Mouse (Mus musculus) G1E (cell line): ENCODE measurements around the gene Yod1. TPM values are rescaled to one million over a fixed set of nuclear protein-coding genes. Genes with fewer than 3 reads are reported as not detected.

ENCODE experiments used
- ATAC-seq: 2 replicates; pipeline ENCODE4 v1.8.0; 2016; ENCODE audit warnings: mild to moderate bottlenecking; ENCODE audit not compliant: insufficient number of reproducible peaks, poor library complexity, low FRiP score, severe bottlenecking; ENCODE audit errors: extremely low read depth
- DNase-seq: peaks from one replicate; pipeline ENCODE4 v3.0.0; 2012; ENCODE audit warnings: low spot score
- H3K27me3 ChIP-seq: 2 replicates; pipeline ENCODE4 v1.6.1; 2012; ENCODE audit warnings: mild to moderate bottlenecking, low read length, inconsistent platforms; ENCODE audit not compliant: insufficient read depth
- H3K36me3 ChIP-seq: replicated peaks from 2 replicates; pipeline ENCODE3; 2012; ENCODE audit warnings: mild to moderate bottlenecking, inconsistent platforms
- H3K4me1 ChIP-seq: 2 replicates; pipeline ENCODE4 v1.6.1; 2012; ENCODE audit warnings: low read depth, low read length, inconsistent platforms, mixed read lengths; ENCODE audit not compliant: insufficient read depth
- H3K4me3 ChIP-seq: 2 replicates; pipeline ENCODE4 v1.5.1; 2012; ENCODE audit warnings: low read depth, mild to moderate bottlenecking, inconsistent platforms, low read length, moderate library complexity, mixed read lengths
- H3K9me3 ChIP-seq: replicated peaks from 2 replicates; pipeline ENCODE4 v1.6.1; 2012; ENCODE audit warnings: inconsistent platforms
- CTCF ChIP-seq: IDR thresholded peaks from 2 replicates; pipeline ENCODE4 v1.5.1; 2012; ENCODE audit warnings: low read depth, low read length, inconsistent platforms, mixed read lengths
- GATA1 ChIP-seq: IDR thresholded peaks from 2 replicates; pipeline ENCODE4 v1.6.1; 2012; ENCODE audit warnings: borderline replicate concordance, low read length, inconsistent platforms, mixed read lengths
- GATA2 ChIP-seq: IDR thresholded peaks from 2 replicates; pipeline ENCODE4 v1.6.1; 2012; ENCODE audit warnings: low read depth, low read length, inconsistent platforms, borderline replicate concordance
- POLR2AphosphoS5 ChIP-seq: IDR thresholded peaks from 2 replicates; pipeline ENCODE4 v1.6.1; 2012; ENCODE audit warnings: low read depth, low read length, inconsistent platforms; ENCODE audit not compliant: insufficient replicate concordance
- TAL1 ChIP-seq: conservative IDR thresholded peaks from 2 replicates; pipeline ENCODE4 v1.6.1; 2012; ENCODE audit warnings: low read depth, low read length, inconsistent platforms, mixed read lengths
- polyA plus RNA-seq: library from polyadenylated mRNA; stranded (reverse); fragments of >175 nt; gene quantifications from 2 replicates; pipeline ENCODE4 v1.2.3, GENCODE M21; 2012
- total RNA-seq, 2 experiments: library from RNA; stranded (forward) in 1 of 2; stranded (reverse) in 1 of 2; fragments of 200-1000 nt in 1 of 2; fragments of >200 nt in 1 of 2; fragmentation: Nextera tagmentation in 1 of 2; gene quantifications; 2 replicates each; pipeline ENCODE4 v1.2.3; 2014 to 2017

Yod1 gene
- total and polyA plus RNA-seq, 3 experiments, result 2.7 to 30.8 (median 21.3) TPM

DNA sequence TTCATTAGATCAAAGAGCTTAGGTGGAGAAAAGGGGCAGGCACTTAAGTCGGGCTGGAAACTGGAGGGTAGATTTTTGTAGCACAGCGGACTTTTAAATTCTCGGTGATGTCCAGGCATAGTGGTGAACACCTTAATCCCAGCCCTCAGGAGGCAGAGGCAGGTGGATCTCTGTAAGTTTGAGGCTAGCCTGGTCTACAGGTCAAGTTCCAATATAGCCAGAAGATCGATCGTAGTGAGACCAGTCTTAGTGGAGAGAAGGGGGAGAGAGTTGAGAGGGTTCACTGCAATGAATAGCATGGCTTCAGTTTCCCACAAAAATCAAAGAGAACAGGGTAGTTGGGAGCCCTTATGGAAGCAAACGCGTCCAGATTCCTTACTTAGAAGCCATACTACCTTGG, 20.8 kb downstream of the Yod1 start:
- no peaks in the 10 kb centered on the region for H3K27me3 ChIP-seq
- peak overlapping the region; percentile 51; the same call in 1 of the 2 replicates for H3K4me3 ChIP-seq
- peaks cover 18% of the 10 kb centered on the region for H3K36me3 ChIP-seq
- H3K9me3 ChIP-seq, result no peaks in the 10 kb centered on the region
- no peak for TF ChIP-seq GATA1
- TF ChIP-seq POLR2AphosphoS5, result no peak; the same call in 1 of the 2 replicates
- TF ChIP-seq TAL1, result no peak
- no peak for TF ChIP-seq CTCF
- no peak for TF ChIP-seq GATA2
- ATAC-seq, result no peak
- peaks cover 78% of the 10 kb centered on the region for H3K4me1 ChIP-seq
- no peak for DNase-seq

DNA sequence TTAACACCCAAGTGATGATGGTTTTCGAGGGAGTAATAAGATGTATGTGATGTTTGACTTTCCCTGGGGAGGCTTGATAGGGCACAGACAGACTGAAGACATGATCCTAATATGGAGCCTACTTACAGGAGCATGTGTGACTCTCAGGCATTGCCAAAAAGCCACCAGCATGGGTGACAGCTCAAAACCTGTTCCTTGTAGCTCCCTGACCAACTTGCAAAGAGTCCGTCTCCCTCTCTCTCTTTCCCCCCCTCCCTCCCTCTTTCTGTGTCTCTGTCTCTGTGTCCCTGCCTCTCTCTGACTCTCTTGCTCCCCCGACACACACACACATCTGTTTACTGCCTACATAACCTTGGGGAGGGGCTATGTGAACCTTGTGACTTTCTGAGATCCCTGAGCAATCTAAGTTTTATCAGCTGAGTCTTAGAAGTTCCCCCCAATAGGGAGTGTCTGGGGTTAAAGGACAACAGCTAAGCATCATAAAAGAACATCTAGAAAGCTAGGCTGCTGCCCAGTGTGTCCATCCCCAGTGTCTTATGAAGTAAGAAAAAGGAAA, 21.5 kb downstream of the Yod1 start:
- Histone ChIP-seq H3K4me1 (peaks cover 78% of the 10 kb centered on the region), H3K36me3 (peaks cover 18% of the 10 kb centered on the region), H3K27me3 (no peaks in the 10 kb centered on the region), H3K9me3 (no peaks in the 10 kb centered on the region), H3K4me3 (peak overlapping the region; percentile 58; the same call in 1 of the 2 replicates)
- no peak for TF ChIP-seq POLR2AphosphoS5
- no peak for TF ChIP-seq GATA1
- no peak for TF ChIP-seq GATA2
- no peak for TF ChIP-seq TAL1
- no peak for TF ChIP-seq CTCF
- ATAC-seq (no peak), DNase-seq (no peak)

DNA sequence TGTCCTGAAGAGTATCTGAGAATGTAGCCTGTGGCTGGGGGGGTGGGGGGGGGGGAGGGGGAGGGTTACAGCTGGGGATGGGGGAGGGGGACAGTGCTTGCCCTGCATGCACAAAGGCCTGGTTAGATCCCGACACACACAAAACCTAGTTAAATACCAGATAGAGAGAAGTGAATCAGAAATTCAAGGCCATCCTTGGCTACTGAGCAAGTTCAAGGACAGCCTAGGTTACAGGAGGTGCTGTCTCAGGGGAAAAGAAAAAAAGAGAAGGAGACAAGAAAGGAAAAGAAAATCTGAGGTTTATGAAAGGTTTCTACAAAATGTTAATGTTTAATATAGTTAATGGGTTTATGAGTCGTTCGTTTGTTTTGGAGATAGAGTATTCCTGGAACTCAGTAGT, 22.5 kb downstream of the Yod1 start:
- Histone ChIP-seq H3K4me3 (peak overlapping the region; percentile 75; the same call in 1 of the 2 replicates), H3K4me1 (peaks cover 87% of the 10 kb centered on the region), H3K9me3 (no peaks in the 10 kb centered on the region), H3K27me3 (no peaks in the 10 kb centered on the region), H3K36me3 (peaks cover 18% of the 10 kb centered on the region)
- no peak for ATAC-seq
- no peak for DNase-seq
- no peak for TF ChIP-seq CTCF
- no peak for TF ChIP-seq TAL1

DNA sequence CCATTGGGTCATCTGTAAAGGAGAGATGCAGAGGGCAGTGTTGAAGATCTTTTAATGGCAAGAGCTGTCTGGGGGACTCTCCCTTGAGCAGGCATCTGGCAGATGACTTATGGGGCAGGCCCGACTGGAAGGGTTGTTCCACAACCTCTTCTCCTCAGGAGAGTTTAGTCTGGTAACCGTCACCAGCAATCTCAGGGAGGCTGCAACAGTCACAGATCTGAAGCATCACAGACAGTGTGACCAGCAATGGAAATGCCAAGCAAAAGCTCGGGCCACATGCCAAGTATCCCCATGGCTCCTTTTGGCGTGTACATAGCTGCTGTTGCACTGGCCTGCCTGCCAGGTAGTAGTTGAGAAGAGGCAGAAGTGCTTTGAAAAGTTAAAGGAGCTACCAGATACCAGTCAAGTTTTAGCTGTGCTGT, 23.1 kb downstream of the Yod1 start:
- H3K9me3 ChIP-seq, result no peaks in the 10 kb centered on the region
- H3K27me3 ChIP-seq, result no peaks in the 10 kb centered on the region
- ATAC-seq (no peak), DNase-seq (no peak)
- peak overlapping the region; percentile 75 for H3K4me3 ChIP-seq
- H3K36me3 ChIP-seq, result peaks cover 18% of the 10 kb centered on the region
- no peak for TF ChIP-seq POLR2AphosphoS5
- no peak for TF ChIP-seq TAL1
- H3K4me1 ChIP-seq, result peaks cover 90% of the 10 kb centered on the region

DNA sequence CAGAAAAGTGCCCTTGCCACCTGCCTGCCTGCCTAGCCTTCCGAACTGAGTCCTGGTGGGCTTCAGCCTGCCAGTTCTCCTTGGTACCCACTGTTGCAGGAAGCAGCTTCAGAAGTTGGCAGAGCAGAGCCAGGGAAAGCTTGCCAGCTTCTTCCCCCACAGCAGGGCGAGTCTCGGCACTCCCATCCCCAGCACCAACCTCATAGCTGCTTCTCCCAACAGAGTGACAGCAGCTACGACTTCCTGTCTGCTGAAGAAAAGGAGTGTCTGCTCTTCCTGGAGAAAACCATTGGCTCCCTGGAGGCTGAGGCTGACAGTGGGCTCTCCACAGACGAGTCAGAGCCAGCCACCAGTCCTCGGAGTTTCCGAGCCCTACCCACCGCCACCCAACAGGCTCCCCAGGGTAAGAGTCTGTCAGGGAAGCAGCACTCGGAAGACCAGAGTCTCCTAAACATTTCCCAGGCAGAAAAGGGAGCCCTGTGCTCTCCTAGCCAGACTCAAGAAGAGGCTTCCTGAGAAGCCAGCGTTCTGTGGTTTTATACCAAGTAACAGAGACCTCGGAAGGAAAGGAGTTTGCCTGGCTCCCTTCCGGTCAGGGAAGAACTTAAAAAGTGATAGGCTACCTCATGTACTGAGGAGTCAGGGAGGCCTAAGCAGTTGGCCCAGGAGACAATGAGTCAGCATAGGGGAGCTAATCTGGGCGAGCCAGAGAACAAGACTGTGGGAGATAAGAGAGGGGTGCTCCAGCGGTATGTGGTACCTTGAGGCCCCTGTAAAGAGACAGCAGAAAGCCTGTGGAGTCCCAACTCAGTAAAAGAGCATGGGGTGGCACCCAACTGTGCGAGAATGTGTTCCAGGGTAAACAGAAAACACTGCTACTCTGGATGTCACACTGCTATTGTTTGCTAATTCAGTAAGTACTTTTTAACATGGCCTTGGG, 23.9 kb downstream of the Yod1 start:
- no peaks in the 10 kb centered on the region for H3K9me3 ChIP-seq
- peaks cover 88% of the 10 kb centered on the region for H3K4me1 ChIP-seq
- peak overlapping the region; percentile 75 for H3K4me3 ChIP-seq
- DNase-seq (peak; percentile 97), ATAC-seq (peak; percentile 86)
- no peak for TF ChIP-seq GATA1
- peak; percentile 88; the same call in 1 of the 2 replicates for TF ChIP-seq POLR2AphosphoS5
- TF ChIP-seq CTCF, result no peak
- TF ChIP-seq TAL1, result peak; percentile 96
- TF ChIP-seq GATA2, result 0 out of 2 replicates have a peak, but pooled peaks have one; percentile 62
- no peaks in the 10 kb centered on the region for H3K27me3 ChIP-seq
- H3K36me3 ChIP-seq, result peaks cover 18% of the 10 kb centered on the region

DNA sequence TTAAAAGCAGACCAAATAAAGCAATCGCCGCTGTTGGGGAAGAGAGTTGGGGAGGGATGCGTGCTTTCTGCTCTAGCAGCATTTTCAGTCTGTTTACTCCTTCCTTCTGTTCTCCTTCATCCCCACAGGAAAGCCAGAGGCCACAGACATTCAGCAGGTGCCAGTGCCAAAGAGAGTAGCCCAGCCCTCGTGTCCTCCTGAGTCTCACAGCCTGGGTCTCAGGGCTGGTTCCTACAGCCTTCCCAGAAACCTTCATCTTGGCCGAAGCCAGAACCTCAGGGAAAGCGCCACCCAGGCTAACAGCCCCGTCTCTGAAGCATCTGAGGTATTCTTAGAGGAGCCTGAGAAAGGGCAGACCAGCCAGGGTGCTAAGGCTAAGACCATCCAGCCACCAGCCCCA, 25.1 kb downstream of the Yod1 start:
- ATAC-seq, result no peak
- H3K27me3 ChIP-seq, result no peaks in the 10 kb centered on the region
- peaks cover 15% of the 10 kb centered on the region for H3K36me3 ChIP-seq
- H3K4me3 ChIP-seq, result peak overlapping the region; percentile 2; the same call in 1 of the 2 replicates
- no peaks in the 10 kb centered on the region for H3K9me3 ChIP-seq
- peaks cover 89% of the 10 kb centered on the region for H3K4me1 ChIP-seq
- TF ChIP-seq CTCF (no peak), GATA2 (no peak)
- DNase-seq, result no peak
